Mouse (Mus musculus) heart, adult 2 months (tissue): ENCODE measurements around the gene Ube2cbp. TPM values are rescaled to one million over a fixed set of nuclear protein-coding genes. Genes with fewer than 3 reads are reported as not detected.

Source experiments
- DNase-seq, 2 experiments: peaks; one replicate each; pipeline ENCODE4 v3.0.0; 2021
- H3K27ac ChIP-seq: fragments of 200-600 bp; 2 replicates; pipeline ENCODE4 v1.8.1; 2022
- H3K27me3 ChIP-seq: fragments of 200-500 bp; 2 replicates; pipeline ENCODE4 v1.6.1; 2012; ENCODE audit warnings: mild to moderate bottlenecking, low read length, inconsistent platforms, mixed read lengths; ENCODE audit not compliant: control insufficient read depth, insufficient read depth
- H3K36me3 ChIP-seq: fragments of 200-500 bp; 2 replicates; pipeline ENCODE4 v1.6.1; 2012; ENCODE audit warnings: low read length, inconsistent platforms; ENCODE audit not compliant: control insufficient read depth, insufficient read depth
- H3K4me1 ChIP-seq: fragments of 200-500 bp; 2 replicates; pipeline ENCODE4 v1.6.1; 2011; ENCODE audit warnings: low read length; ENCODE audit not compliant: control insufficient read depth, insufficient read depth
- H3K4me3 ChIP-seq: fragments of 200-600 bp; 2 replicates; pipeline ENCODE4 v1.8.1; 2022
- H3K79me2 ChIP-seq: fragments of 200-500 bp; replicated peaks from 2 replicates; pipeline ENCODE4 v1.6.1; 2012; ENCODE audit warnings: mild to moderate bottlenecking, inconsistent platforms, low read length, moderate library complexity, mixed read lengths; ENCODE audit not compliant: control insufficient read depth, insufficient read depth
- H3K9ac ChIP-seq: fragments of 200-500 bp; 2 replicates; pipeline ENCODE4 v1.6.1; 2012; ENCODE audit warnings: low read depth, mild to moderate bottlenecking, control low read depth, inconsistent platforms, low read length, mixed read lengths
- CTCF ChIP-seq: fragments of 200-600 bp; IDR thresholded peaks from 2 replicates; pipeline ENCODE4 v1.8.1; 2022; ENCODE audit warnings: antibody characterized with exemption, mild to moderate bottlenecking, moderate library complexity
- EP300 ChIP-seq: fragments of 200-500 bp; IDR thresholded peaks from 2 replicates; pipeline ENCODE4 v1.6.1; 2011; ENCODE audit warnings: low read depth, low read length, control low read depth; ENCODE audit not compliant: insufficient read depth
- POLR2A ChIP-seq: fragments of 200-500 bp; IDR thresholded peaks from 2 replicates; pipeline ENCODE4 v1.6.1; 2011; ENCODE audit warnings: mild to moderate bottlenecking, low read depth, low read length, control low read depth; ENCODE audit not compliant: insufficient read depth
- WGBS: fragments of 180-500 bp; shearing (Covaris S2); methylation state at CpG from one replicate; pipeline ENCODE4 v1.1.7; 2018; 5-methylcytosine and 5-hydroxymethylcytosine counted together
- intact Hi-C: fragments of 180-260 bp; cut with DNase I; formaldehyde crosslinking; loops from one replicate; pipeline ENCODE4 v1.15.1; 2025
- polyA plus RNA-seq: library from polyadenylated mRNA; depleted of rRNA; stranded (reverse); fragments of >200 nt; gene quantifications from 2 replicates; pipeline ENCODE4 v1.2.3, GENCODE M21; 2012
- total RNA-seq, 2 experiments: library from RNA; stranded (reverse); gene quantifications; 2 replicates each; pipeline ENCODE4 v1.2.3; 2021

The Ube2cbp gene
- total and polyA plus RNA-seq, 3 experiments = 0.64 to 1.5 (median 0.84) TPM

- H3K4me1 ChIP-seq = no peaks in the 10 kb centered on the region
- H3K36me3 ChIP-seq = no peaks in the 10 kb centered on the region
- H3K9ac ChIP-seq = no peak overlapping the region
- DNase-seq = no peak
- WGBS = 90% methylated on average over 3 of the region's 3 CpGs
- H3K79me2 ChIP-seq = no peaks in the 10 kb centered on the region
- no peak overlapping the region for H3K4me3 ChIP-seq
- TF ChIP-seq CTCF = no peak
- no peak for TF ChIP-seq EP300
- TF ChIP-seq POLR2A = no peak
- H3K27ac ChIP-seq = no peak overlapping the region
- H3K27me3 ChIP-seq = no peaks in the 10 kb centered on the region
- intact Hi-C loops = no loop called here
Measured at GRCm38 (mm10) chr9:86327341-86327740, 137.4 kb downstream of the Ube2cbp start.

DNA sequence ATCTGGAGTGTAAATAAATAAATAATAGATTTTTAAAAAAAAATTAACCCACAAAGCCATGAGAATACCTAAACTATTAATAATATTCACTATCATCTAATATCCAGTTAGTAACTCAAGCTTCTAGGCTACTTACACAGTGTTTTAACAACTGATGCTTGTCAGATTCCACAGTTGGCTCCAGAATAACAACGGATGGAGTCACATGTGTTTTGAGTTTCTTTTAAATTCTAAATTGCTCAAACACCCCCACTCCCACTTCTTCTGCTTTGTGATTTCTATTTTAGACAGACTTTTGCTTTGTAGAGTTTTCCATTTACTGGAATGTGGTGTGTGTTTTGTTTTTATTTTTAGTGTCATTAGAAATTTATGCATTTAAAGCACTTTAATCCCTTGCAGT, 140.0 kb downstream of the Ube2cbp start:
- DNase-seq = no peak
- no peak overlapping the region for H3K4me3 ChIP-seq
- TF ChIP-seq CTCF (no peak), POLR2A (no peak), EP300 (no peak)
- no peak overlapping the region for H3K27ac ChIP-seq
- intact Hi-C loops = no loop called here
- H3K4me1 ChIP-seq = no peaks in the 10 kb centered on the region
- no peaks in the 10 kb centered on the region for H3K36me3 ChIP-seq
- H3K9ac ChIP-seq = no peak overlapping the region
- no peaks in the 10 kb centered on the region for H3K79me2 ChIP-seq
- H3K27me3 ChIP-seq = no peaks in the 10 kb centered on the region
- 58% methylated on average over 1 of the region's 1 CpGs for WGBS

DNA sequence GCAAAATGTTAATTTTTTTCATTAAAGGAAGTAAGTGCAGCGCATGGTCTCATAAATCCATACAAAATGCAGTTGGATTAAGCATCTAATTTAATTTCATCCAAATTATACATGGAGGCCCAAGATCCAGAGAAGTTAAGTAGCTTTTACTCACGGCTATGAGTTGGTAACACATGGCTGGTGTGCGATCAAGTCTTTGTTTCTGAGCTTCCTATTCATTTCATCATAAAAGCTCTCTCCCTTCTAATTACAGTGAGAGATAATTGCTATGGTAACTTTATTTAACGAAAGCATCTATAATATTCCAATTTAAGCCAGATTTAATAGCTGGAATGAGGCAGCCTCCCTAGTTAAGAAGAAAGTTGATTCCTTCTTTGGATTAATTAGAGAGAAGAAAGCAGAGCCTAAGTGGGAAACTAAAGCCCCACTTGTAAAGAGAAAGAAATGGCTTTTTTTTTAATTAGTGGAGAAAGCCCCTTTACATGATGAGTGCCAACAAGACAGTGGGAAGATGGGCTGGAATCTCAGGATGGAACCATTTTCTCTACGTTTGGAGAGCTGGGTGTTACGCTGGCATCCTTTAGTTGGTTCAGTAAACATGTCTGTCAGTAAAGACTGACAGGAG, 145.1 kb downstream of the Ube2cbp start:
- no peaks in the 10 kb centered on the region for H3K4me1 ChIP-seq
- intact Hi-C loops = no loop called here
- no peaks in the 10 kb centered on the region for H3K27me3 ChIP-seq
- WGBS = 89% methylated on average over 6 of the region's 6 CpGs
- H3K9ac ChIP-seq = no peak overlapping the region
- no peak overlapping the region for H3K27ac ChIP-seq
- no peaks in the 10 kb centered on the region for H3K36me3 ChIP-seq
- H3K79me2 ChIP-seq = no peaks in the 10 kb centered on the region
- no peak overlapping the region for H3K4me3 ChIP-seq
- no peak for DNase-seq
- TF ChIP-seq CTCF (no peak), POLR2A (no peak), EP300 (no peak)

- Histone ChIP-seq H3K9ac (no peak overlapping the region), H3K27me3 (no peaks in the 10 kb centered on the region), H3K4me3 (no peak overlapping the region), H3K4me1 (no peaks in the 10 kb centered on the region), H3K79me2 (no peaks in the 10 kb centered on the region), H3K27ac (no peak overlapping the region), H3K36me3 (no peaks in the 10 kb centered on the region)
- intact Hi-C loops = no loop called here
- TF ChIP-seq EP300 = no peak
- no peak for TF ChIP-seq POLR2A
- no peak for TF ChIP-seq CTCF
- DNase-seq = no peak
- WGBS = 93% methylated on average over 2 of the region's 2 CpGs
Measured at GRCm38 (mm10) chr9:86315700-86316099, 149.1 kb downstream of the Ube2cbp start.

DNA sequence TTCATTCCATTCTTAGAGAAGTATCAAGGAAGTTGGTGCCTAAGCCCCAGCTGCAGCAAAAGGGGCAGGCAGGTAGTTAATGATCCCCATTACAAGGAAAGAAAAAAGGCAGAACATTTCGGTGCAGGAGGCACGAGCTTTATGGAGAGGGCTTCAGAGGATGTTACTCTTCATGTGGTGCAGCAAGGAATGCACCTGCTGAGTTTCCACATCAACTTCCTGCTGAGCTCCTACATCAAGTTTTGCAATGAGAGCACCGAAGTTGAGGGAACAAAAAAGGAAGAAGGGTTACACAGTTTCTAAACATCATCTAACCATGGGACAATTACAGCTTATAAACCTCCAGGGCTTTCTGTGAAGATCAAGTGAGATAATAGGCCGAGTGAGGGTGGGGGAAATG, 156.1 kb downstream of the Ube2cbp start:
- intact Hi-C loops = no loop called here
- H3K4me3 ChIP-seq = no peak overlapping the region
- H3K4me1 ChIP-seq = no peaks in the 10 kb centered on the region
- 59% methylated on average over 4 of the region's 4 CpGs for WGBS
- H3K36me3 ChIP-seq = no peaks in the 10 kb centered on the region
- TF ChIP-seq CTCF = no peak
- H3K79me2 ChIP-seq = no peaks in the 10 kb centered on the region
- no peak overlapping the region for H3K9ac ChIP-seq
- no peaks in the 10 kb centered on the region for H3K27me3 ChIP-seq
- DNase-seq = no peak
- no peak overlapping the region for H3K27ac ChIP-seq

DNA sequence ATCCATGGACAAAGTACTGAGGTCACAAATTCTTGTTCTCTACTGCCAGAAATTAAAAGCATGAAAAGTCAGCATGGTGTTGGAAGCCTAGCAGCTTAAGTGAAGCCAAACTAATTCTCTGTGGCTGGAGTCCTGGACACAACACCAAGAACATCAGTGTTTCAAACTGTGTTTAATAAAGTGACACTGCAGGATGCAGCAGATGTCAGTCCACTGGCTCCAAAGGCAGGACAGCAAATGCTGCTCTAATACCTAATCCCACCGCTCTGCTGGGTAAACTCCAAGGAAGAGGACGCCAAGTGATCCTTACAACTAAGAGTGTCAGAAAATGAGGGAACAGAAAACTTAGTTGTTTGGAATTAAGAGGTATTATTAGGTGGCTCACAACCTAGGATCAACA, 158.2 kb downstream of the Ube2cbp start:
- intact Hi-C loops = no loop called here
- Histone ChIP-seq H3K4me3 (no peak overlapping the region), H3K27me3 (no peaks in the 10 kb centered on the region), H3K27ac (no peak overlapping the region), H3K79me2 (no peaks in the 10 kb centered on the region), H3K4me1 (no peaks in the 10 kb centered on the region), H3K36me3 (no peaks in the 10 kb centered on the region), H3K9ac (no peak overlapping the region)
- WGBS = 82% methylated on average over 2 of the region's 2 CpGs
- TF ChIP-seq CTCF = no peak
- no peak for TF ChIP-seq EP300
- no peak for TF ChIP-seq POLR2A
- no peak for DNase-seq
